Mouse (Mus musculus) cerebellum, postnatal 4 days (tissue): ENCODE data around the gene Ppp2r3a.
A peak's percentile ranks its signal among the peaks of the same experiment; 100 is the strongest.

Experiments
- DNase-seq, 2 experiments: peaks; one replicate each; pipeline ENCODE4 v3.0.0; 2022; ENCODE audit warnings: low spot score in 2 of 2, mixed read lengths in 1 of 2

Ppp2r3a gene

DNA sequence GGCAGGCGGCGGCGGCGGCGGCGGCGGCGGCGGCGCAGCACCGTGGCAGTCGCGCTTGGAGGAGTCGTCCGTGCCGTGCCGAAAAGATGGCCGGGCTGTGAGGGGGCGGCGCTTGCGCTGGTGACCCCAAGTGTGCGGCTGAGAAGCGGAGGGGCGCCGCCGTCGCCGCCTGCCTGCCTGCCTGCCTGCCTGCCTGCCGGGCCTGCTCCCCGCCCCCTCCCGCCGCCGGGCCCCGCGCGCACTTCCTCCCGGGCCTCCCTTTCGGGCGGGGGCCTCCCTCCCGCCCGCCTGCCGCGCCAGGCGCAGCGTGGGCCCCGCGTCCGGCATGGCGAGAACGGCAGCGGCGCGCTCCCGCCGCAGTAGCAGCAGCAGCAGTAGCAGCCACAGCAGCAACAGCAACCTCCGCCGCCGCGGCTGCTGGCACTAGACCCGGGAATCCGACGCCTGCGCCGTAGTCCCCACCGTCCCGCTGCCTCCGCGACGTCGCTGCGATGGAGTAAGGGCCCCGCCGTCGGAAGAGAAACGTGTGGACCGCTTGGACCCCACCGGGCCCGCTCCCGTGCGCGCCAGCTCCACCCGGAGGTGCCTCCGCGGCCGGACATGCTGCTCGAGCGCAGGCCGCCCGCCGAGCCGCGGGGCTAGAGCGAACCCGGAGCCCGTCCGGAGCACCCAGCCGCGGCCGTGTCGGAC, 177.1 kb downstream of the Ppp2r3a start:
- peak; percentile 46 to 77 for DNase-seq

DNA sequence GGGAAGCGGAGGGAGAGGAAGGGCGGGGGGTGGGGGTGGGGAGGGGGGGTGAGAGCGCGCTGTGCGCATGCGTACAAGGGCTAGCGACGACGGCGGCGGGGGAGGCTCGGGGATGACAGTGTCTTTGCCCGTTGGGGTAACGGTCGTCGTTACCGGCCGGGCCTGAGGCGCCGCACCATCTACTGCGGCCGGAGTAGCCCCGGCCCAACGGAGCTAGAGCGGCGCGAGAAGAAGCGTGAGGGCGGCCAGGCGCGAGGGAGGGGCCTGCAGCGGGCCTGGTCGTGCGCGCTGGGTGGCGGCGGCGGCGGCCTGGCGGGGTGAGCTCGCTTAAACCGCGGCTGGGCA, 177.6 kb downstream of the Ppp2r3a start, which contains the start of gene Msl2:
Gene Msl2 (plus strand): TSS at position 115 of the 345 bp plus-strand sequence.
- DNase-seq = no peak

GRCm38 (mm10) chr9:101073041-101073986, 178.3 kb downstream of the Ppp2r3a start:
- peak; percentile 97 to 99 for DNase-seq

GRCm38 (mm10) chr9:101072506-101072905, 179.1 kb downstream of the Ppp2r3a start:
- DNase-seq = no peak

DNA sequence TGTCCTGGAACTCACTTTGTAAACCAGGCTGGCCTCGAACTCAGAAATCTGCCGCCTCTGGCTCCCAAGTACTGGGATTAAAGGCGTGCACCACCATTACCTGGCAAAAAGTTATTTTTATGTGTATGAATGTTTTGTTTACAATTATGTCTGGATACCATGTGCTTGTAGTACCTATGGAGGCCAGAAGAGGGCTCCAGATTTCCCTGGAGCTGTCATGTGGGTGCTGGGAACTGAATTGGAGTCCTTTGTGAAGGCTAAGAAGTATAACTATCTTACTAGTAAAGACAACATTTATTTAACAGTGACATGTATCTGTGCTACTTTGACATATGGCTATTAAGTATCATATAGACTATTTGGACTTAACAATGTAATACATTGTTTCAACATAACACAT, 181.8 kb downstream of the Ppp2r3a start:
- no peak for DNase-seq

DNA sequence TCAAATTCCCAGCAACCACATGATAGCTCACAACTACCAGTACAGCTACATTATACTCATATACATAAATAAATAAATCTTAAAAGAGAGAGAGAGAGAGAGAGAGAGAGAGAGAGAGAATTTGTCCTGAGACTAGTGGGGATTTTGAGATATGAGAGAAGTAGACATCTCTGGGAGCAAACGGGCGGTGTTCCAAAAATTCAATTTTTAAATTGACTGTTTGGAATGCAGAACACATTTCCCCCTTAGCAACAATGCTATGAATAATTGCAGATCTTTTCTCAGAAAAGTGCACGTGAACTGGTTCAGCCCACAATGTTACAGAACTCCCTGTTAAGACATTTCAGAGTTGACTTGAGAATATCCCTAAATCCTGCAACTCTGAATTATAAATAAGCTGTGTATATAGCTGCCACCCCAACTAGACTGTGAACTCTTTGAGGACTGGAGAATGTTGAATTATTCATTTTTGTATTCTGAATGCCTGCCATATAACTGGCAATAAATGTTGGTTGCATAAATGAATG, 186.5 kb downstream of the Ppp2r3a start:
- DNase-seq = no peak

DNA sequence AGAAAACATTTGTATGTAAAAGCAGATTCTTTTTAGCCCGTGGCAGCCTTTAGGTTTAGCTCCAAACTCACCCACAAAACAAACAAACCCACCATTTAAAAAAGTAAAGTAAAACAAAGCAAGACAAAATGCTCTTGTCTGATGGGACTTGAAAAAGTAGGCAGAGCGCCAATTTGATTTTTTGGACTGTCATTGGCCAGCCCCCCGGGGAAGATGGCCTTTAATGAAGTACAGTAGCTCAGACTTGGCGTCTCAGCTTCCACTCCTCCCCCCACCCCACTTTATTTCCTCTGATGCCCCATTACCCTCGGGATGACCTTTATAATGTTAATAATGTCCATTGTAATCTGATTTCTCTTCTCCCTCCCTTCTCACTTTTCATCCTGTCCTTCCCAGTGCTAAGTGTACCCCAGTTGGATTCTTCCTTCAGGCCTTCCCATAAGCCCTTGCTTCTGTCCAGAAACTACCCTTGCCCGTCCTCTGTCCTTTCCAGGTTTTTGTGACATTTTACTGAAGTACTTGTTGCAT, 189.3 kb downstream of the Ppp2r3a start:
- DNase-seq = no peak

DNA sequence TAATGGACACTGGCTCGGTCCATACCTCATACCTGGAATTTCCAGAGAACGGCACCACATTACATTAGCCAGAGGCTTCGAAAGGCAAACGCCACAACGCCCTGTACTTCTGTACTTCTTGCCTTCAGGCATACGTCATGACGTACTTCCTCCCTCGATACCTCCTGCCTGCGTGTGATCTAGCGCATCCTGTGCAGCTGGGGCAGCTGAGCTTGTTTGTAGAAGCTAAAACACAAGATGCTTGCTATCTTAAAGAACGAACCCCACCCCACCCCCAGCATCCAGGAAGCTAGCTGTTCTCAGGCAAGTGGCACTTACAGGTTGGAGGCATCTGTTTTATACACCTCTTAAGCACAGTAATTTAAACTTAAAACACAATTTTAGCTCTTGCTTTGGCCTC, 190.6 kb downstream of the Ppp2r3a start:
- no peak for DNase-seq

DNA sequence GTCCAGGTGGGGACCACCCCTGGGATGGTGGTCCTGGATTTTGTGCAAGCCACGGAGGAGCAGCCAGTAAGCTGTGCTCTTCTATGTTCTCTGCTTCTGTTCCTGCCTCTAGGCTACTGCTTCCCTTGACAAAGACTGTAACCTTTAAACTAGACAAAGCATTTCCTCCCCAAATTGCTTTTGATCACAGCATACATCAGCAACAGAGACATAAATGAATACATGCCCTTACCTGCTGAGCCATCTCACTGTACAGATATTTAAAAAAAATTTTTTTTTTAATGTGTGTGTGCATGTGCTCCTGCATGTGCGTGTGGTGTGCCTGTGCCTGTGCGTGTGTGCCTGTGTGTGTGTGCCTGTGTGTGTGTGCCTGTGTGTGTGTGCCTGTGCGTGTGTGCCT, 194.4 kb downstream of the Ppp2r3a start:
- DNase-seq = no peak
